Mouse (Mus musculus) intestine, embryonic 16.5 days (tissue): Measurements from ENCODE around the gene Phlpp1. TPM values are rescaled to one million over a fixed set of nuclear protein-coding genes. Genes with fewer than 3 reads are reported as not detected.
A peak's percentile ranks its signal among the peaks of the same experiment; 100 is the strongest.
"Not testable (repeated sequence)": the region's sequence is repeated elsewhere in the genome, so short reads cannot be mapped to it uniquely, and the experiment has no call there.

Experiments
- ATAC-seq: fragments of 200-750 bp; cut with Nextera tagmentation; 2 replicates; pipeline ENCODE4 v1.8.0; 2017; ENCODE audit warnings: moderate TSS enrichment, moderate library complexity
- H3K27ac ChIP-seq: fragments of 300-500 bp; sonication (generic); 2 replicates; pipeline ENCODE4 v1.5.1; 2014; ENCODE audit warnings: mild to moderate bottlenecking, low read length
- H3K27me3 ChIP-seq: fragments of 300-500 bp; sonication (generic); replicated peaks from 2 replicates; pipeline ENCODE4 v1.6.1; 2014; ENCODE audit warnings: low read length, control low read depth, mixed read lengths; ENCODE audit not compliant: control insufficient read depth, insufficient read depth
- H3K36me3 ChIP-seq: fragments of 300-500 bp; sonication (generic); 2 replicates; pipeline ENCODE4 v1.6.1; 2014; ENCODE audit warnings: low read length, control low read depth; ENCODE audit not compliant: control insufficient read depth, insufficient read depth
- H3K4me1 ChIP-seq: fragments of 300-500 bp; sonication (generic); 2 replicates; pipeline ENCODE4 v1.6.1; 2014; ENCODE audit warnings: low read length, control low read depth, mixed read lengths; ENCODE audit not compliant: control insufficient read depth, insufficient read depth
- H3K4me2 ChIP-seq: fragments of 300-500 bp; sonication (generic); 2 replicates; pipeline ENCODE4 v1.6.1; 2014; ENCODE audit warnings: low read depth, low read length, control low read depth
- H3K4me3 ChIP-seq: fragments of 300-500 bp; sonication (generic); 2 replicates; pipeline ENCODE4 v1.5.1; 2014; ENCODE audit warnings: mild to moderate bottlenecking, low read length
- H3K9ac ChIP-seq: fragments of 300-500 bp; sonication (generic); 2 replicates; pipeline ENCODE4 v1.6.1; 2014; ENCODE audit warnings: low read depth, low read length
- H3K9me3 ChIP-seq: fragments of 300-500 bp; sonication (generic); 2 replicates; pipeline ENCODE4 v1.6.1; 2016; ENCODE audit warnings: low read length, control low read depth; ENCODE audit not compliant: control insufficient read depth
- WGBS: fragments of 180-500 bp; shearing (Covaris S2); extraction: QIAGEN DNeasy Blood & Tissue Kit; methylation state at CpG from one replicate; pipeline ENCODE4 v1.1.7; 2014; 5-methylcytosine and 5-hydroxymethylcytosine counted together
- polyA plus RNA-seq: library from polyadenylated mRNA; unstranded; fragments of >200 nt; fragmentation: Nextera tagmentation; extraction: Ambion mirVana; gene quantifications from 2 replicates; pipeline ENCODE4 v1.2.1, GENCODE M21; 2015

The Phlpp1 gene
- polyA plus RNA-seq, 1 experiment from 2014 or later = 2.9 TPM

DNA sequence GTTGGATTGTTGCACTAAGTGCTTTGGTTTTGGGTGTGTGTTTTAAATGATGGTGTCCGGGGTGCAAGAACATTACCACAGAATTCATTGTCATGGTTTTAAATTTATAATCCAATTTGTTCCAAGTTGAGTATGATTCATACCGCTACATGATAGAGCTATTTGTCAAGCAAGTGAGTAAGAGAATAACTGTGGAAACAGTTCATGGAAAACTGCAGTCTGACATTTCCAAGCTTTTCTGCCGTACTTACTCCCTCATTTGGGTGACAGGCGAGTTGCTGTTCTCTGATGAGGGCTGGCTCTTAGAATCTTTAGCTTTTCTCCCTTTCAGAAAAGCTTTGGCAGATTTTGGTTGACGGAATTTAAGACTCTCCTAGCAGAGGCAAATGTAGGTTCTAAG, 117.5 kb downstream of the Phlpp1 start:
- WGBS = 77% methylated on average over 5 of the region's 5 CpGs
- no peak overlapping the region for H3K4me2 ChIP-seq
- no peaks in the 10 kb centered on the region for H3K4me1 ChIP-seq
- H3K27ac ChIP-seq = no peak overlapping the region
- H3K9ac ChIP-seq = no peak overlapping the region
- no peak for ATAC-seq
- H3K36me3 ChIP-seq = no peaks in the 10 kb centered on the region
- no peaks in the 10 kb centered on the region for H3K9me3 ChIP-seq
- H3K4me3 ChIP-seq = no peak overlapping the region
- no peaks in the 10 kb centered on the region for H3K27me3 ChIP-seq

DNA sequence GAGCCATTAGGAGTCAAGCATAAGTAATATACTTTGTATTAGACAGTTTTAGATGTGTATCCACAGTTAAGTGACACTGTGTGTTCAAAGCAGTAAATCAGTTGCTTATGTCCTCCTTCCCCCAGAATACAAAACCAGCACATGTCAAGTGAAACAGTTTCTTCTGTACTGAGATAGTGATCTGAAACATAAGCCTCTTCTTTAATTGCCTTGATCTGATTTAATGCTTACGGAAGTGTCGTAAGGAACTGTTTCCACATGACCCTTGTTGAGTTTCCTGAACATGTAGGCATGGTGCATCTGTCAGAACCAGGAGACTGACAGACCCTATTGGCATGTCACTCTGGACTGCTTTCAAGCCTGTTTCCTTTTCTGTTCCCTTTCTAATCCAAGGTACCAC, 118.0 kb downstream of the Phlpp1 start:
- H3K4me2 ChIP-seq = no peak overlapping the region
- no peak overlapping the region for H3K4me3 ChIP-seq
- WGBS = 81% methylated on average over 2 of the region's 2 CpGs
- H3K4me1 ChIP-seq = no peaks in the 10 kb centered on the region
- no peaks in the 10 kb centered on the region for H3K27me3 ChIP-seq
- no peak overlapping the region for H3K27ac ChIP-seq
- H3K9me3 ChIP-seq = no peaks in the 10 kb centered on the region
- no peaks in the 10 kb centered on the region for H3K36me3 ChIP-seq
- H3K9ac ChIP-seq = no peak overlapping the region
- no peak for ATAC-seq

- 88% methylated on average over 3 of the region's 3 CpGs for WGBS
- ATAC-seq = peak; percentile 88
Observed at GRCm38 (mm10) chr1:106309394-106310039, 138.0 kb downstream of the Phlpp1 start.

GRCm38 (mm10) chr1:106310285-106310684, 138.7 kb downstream of the Phlpp1 start:
- Histone ChIP-seq H3K9ac (no peak overlapping the region), H3K4me2 (no peak overlapping the region), H3K9me3 (no peaks in the 10 kb centered on the region), H3K27me3 (no peaks in the 10 kb centered on the region), H3K36me3 (no peaks in the 10 kb centered on the region), H3K27ac (no peak overlapping the region), H3K4me3 (no peak overlapping the region), H3K4me1 (peaks cover 5% of the 10 kb centered on the region; the same call in 1 of the 2 replicates)
- ATAC-seq = no peak
- WGBS = 76% methylated on average over 2 of the region's 2 CpGs

More at GRCm38 (mm10) chr1:106309394-106310039, 138.0 kb downstream of the Phlpp1 start:
- no peak overlapping the region for H3K4me3 ChIP-seq
- no peak overlapping the region for H3K27ac ChIP-seq
- no peaks in the 10 kb centered on the region for H3K36me3 ChIP-seq
- H3K4me2 ChIP-seq = no peak overlapping the region
- no peak overlapping the region for H3K9ac ChIP-seq
- H3K9me3 ChIP-seq = no peaks in the 10 kb centered on the region
- no peaks in the 10 kb centered on the region for H3K27me3 ChIP-seq
- peaks cover 5% of the 10 kb centered on the region; the same call in 1 of the 2 replicates for H3K4me1 ChIP-seq

DNA sequence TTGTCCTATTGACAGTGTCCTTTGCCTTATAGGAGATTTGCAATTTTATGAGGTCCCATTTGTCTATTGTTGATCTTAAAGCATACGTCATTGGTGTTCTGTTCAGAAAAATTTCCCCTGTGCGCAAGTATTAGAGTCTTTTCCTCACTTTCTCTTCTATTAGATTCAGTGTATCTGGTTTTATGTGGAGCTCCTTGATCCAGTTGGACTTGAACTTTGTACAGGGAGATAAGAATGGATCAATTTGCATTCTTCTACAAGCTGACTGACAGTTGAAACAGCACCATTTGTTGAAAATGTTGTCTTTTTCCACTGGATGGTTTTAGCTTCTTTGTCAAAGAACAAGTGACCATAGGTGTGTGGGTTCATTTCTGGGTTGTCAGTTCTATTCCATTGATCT, 140.3 kb downstream of the Phlpp1 start:
- not testable (repeated sequence) for H3K4me1 ChIP-seq, H3K27ac ChIP-seq, H3K9ac ChIP-seq, H3K36me3 ChIP-seq, H3K4me2 ChIP-seq, ATAC-seq, H3K9me3 ChIP-seq, H3K4me3 ChIP-seq, H3K27me3 ChIP-seq
- 89% methylated on average over 2 of the region's 2 CpGs for WGBS

- 77% methylated on average over 4 of the region's 4 CpGs for WGBS
- H3K36me3 ChIP-seq = no peaks in the 10 kb centered on the region
- H3K27ac ChIP-seq = no peak overlapping the region
- H3K27me3 ChIP-seq = no peaks in the 10 kb centered on the region
- H3K4me2 ChIP-seq = no peak overlapping the region
- no peaks in the 10 kb centered on the region for H3K9me3 ChIP-seq
- no peak for ATAC-seq
- no peak overlapping the region for H3K4me3 ChIP-seq
- no peak overlapping the region for H3K9ac ChIP-seq
- peaks cover 3% of the 10 kb centered on the region; the same call in 1 of the 2 replicates for H3K4me1 ChIP-seq
Observed at GRCm38 (mm10) chr1:106314476-106314875, 142.9 kb downstream of the Phlpp1 start.

GRCm38 (mm10) chr1:106316641-106317304, 145.2 kb downstream of the Phlpp1 start:
- H3K27me3 ChIP-seq = no peaks in the 10 kb centered on the region
- no peaks in the 10 kb centered on the region for H3K36me3 ChIP-seq
- H3K27ac ChIP-seq = no peak overlapping the region
- H3K4me3 ChIP-seq = no peak overlapping the region
- H3K4me2 ChIP-seq = no peak overlapping the region
- no peak overlapping the region for H3K9ac ChIP-seq
- no peaks in the 10 kb centered on the region for H3K4me1 ChIP-seq
- no peaks in the 10 kb centered on the region for H3K9me3 ChIP-seq
- no peak for ATAC-seq
- WGBS = 69% methylated on average over 4 of the region's 4 CpGs

DNA sequence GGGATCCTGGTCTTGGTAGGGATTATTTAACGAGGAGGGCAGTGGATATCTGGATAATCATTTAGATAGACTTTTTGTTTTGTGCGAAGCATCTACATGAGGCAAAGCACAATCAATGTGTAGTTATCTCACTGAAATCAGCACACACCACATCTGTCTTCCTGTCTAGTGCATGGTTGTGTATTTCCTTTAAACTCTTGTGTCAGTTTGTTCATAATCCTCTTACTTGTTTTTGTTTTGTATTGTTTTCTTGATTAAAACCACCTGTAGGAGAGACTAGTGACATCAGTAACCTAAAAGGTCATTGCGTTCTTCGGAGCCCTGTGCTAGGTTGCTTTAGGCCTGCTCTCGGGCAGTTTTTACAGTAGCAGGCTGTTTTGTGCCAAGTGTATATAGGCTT, 146.8 kb downstream of the Phlpp1 start:
- Histone ChIP-seq H3K9me3 (no peaks in the 10 kb centered on the region), H3K9ac (no peak overlapping the region), H3K27me3 (no peaks in the 10 kb centered on the region), H3K4me1 (no peaks in the 10 kb centered on the region), H3K27ac (no peak overlapping the region), H3K36me3 (no peaks in the 10 kb centered on the region), H3K4me2 (no peak overlapping the region), H3K4me3 (no peak overlapping the region)
- 86% methylated on average over 5 of the region's 5 CpGs for WGBS
- no peak for ATAC-seq

DNA sequence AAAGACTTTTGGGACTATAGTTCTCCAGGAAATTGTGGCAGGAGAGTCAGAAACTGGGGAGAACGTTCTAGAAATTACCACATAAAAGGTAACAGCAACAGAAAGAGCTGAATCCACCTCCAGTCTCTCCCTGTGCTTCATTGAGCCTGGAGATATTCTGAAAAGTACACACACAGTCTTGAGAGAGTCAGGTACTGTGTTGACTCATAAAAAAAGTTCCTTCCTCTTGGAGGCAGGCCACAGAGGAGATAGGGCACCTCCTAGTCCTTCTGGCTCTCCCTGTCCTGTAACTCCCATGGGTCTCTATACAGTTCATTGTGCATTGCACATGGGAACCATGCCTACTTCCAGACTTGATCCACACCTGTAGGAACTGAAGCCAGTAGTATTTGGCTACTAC, 149.0 kb downstream of the Phlpp1 start:
- Histone ChIP-seq H3K27ac (no peak overlapping the region), H3K36me3 (no peaks in the 10 kb centered on the region), H3K27me3 (no peaks in the 10 kb centered on the region), H3K4me3 (no peak overlapping the region), H3K4me2 (no peak overlapping the region), H3K9me3 (no peaks in the 10 kb centered on the region), H3K4me1 (no peaks in the 10 kb centered on the region), H3K9ac (no peak overlapping the region)
- no peak for ATAC-seq
- 94% methylated on average over 1 of the region's 1 CpGs for WGBS
